Mouse (Mus musculus) kidney, embryonic 14.5 days (tissue): Measurements from ENCODE around the gene Elf5. TPM values are rescaled to one million over a fixed set of nuclear protein-coding genes. Genes with fewer than 3 reads are reported as not detected.

Experiments
- ATAC-seq: fragments of 200-750 bp; cut with Nextera tagmentation; 2 replicates; pipeline ENCODE4 v1.8.0; 2017; ENCODE audit warnings: moderate number of reproducible peaks, mild to moderate bottlenecking, moderate TSS enrichment, moderate library complexity; ENCODE audit not compliant: low FRiP score, low TSS enrichment
- H3K27ac ChIP-seq: fragments of 300-500 bp; sonication (generic); 2 replicates; pipeline ENCODE4 v1.5.1; 2014; ENCODE audit warnings: low read depth, mild to moderate bottlenecking, low read length, moderate library complexity, mixed read lengths
- H3K27me3 ChIP-seq: fragments of 300-500 bp; sonication (generic); 2 replicates; pipeline ENCODE4 v1.6.1; 2014; ENCODE audit warnings: mild to moderate bottlenecking, low read length; ENCODE audit not compliant: control insufficient read depth, insufficient read depth
- H3K36me3 ChIP-seq: fragments of 300-500 bp; sonication (generic); 2 replicates; pipeline ENCODE4 v1.6.1; 2014; ENCODE audit warnings: low read length, mixed read lengths; ENCODE audit not compliant: control insufficient read depth, insufficient read depth
- H3K4me1 ChIP-seq: fragments of 300-500 bp; sonication (generic); 2 replicates; pipeline ENCODE4 v1.6.1; 2014; ENCODE audit warnings: low read length, mixed read lengths; ENCODE audit not compliant: control insufficient read depth, insufficient read depth
- H3K4me2 ChIP-seq: fragments of 300-500 bp; sonication (generic); replicated peaks from 2 replicates; pipeline ENCODE4 v1.6.1; 2014; ENCODE audit warnings: low read depth, mild to moderate bottlenecking, low read length
- H3K4me3 ChIP-seq: fragments of 300-500 bp; sonication (generic); 2 replicates; pipeline ENCODE4 v1.5.1; 2014; ENCODE audit warnings: mild to moderate bottlenecking, low read length
- H3K9ac ChIP-seq: fragments of 300-500 bp; sonication (generic); 2 replicates; pipeline ENCODE4 v1.6.1; 2014; ENCODE audit warnings: low read depth, mild to moderate bottlenecking, low read length, moderate library complexity
- H3K9me3 ChIP-seq: fragments of 300-500 bp; sonication (generic); 2 replicates; pipeline ENCODE4 v1.6.1; 2016; ENCODE audit warnings: low read length; ENCODE audit not compliant: control insufficient read depth
- WGBS: fragments of 180-500 bp; shearing (Covaris S2); extraction: QIAGEN DNeasy Blood & Tissue Kit; methylation state at CpG from one replicate; pipeline ENCODE4 v1.1.7; 2014; 5-methylcytosine and 5-hydroxymethylcytosine counted together
- polyA plus RNA-seq: library from polyadenylated mRNA; unstranded; fragments of >200 nt; fragmentation: Nextera tagmentation; extraction: Ambion mirVana; gene quantifications from 2 replicates; pipeline ENCODE4 v1.2.1, GENCODE M21; 2014

Elf5 gene
- polyA plus RNA-seq, 1 experiment from 2014 or later = 2.9 TPM

GRCm38 (mm10) chr2:103483986-103484520 lies 72.6 kb downstream of the Elf5 start:
- peak overlapping the region; percentile 87 for H3K4me3 ChIP-seq
- H3K9ac ChIP-seq = peak overlapping the region; percentile 86; the same call in 1 of the 2 replicates
- ATAC-seq = no peak
- peaks cover 12% of the 10 kb centered on the region; the same call in 1 of the 2 replicates for H3K4me1 ChIP-seq
- H3K27ac ChIP-seq = no peak overlapping the region
- H3K4me2 ChIP-seq = peak overlapping the region; percentile 76
- no peaks in the 10 kb centered on the region for H3K27me3 ChIP-seq
- WGBS = 40% methylated on average over 5 of the region's 5 CpGs
- no peaks in the 10 kb centered on the region for H3K9me3 ChIP-seq
- no peaks in the 10 kb centered on the region for H3K36me3 ChIP-seq

GRCm38 (mm10) chr2:103484617-103485401 lies 73.3 kb downstream of the Elf5 start, which contains the start of gene Cat:
TSS of gene Cat (minus strand) at chr2:103485160.
- Histone ChIP-seq H3K9me3 (no peaks in the 10 kb centered on the region), H3K4me2 (peak within 1 kb of the TSS; percentile 76), H3K9ac (peak within 1 kb of the TSS; percentile 86), H3K4me1 (peaks cover 12% of the 10 kb centered on the region; the same call in 1 of the 2 replicates), H3K36me3 (no peaks in the 10 kb centered on the region), H3K27ac (peak within 1 kb of the TSS; percentile 92), H3K27me3 (no peaks in the 10 kb centered on the region), H3K4me3 (peak within 1 kb of the TSS; percentile 87)
- under 1% methylated on average over 41 of the region's 41 CpGs for WGBS
- peak; percentile 99 for ATAC-seq

DNA sequence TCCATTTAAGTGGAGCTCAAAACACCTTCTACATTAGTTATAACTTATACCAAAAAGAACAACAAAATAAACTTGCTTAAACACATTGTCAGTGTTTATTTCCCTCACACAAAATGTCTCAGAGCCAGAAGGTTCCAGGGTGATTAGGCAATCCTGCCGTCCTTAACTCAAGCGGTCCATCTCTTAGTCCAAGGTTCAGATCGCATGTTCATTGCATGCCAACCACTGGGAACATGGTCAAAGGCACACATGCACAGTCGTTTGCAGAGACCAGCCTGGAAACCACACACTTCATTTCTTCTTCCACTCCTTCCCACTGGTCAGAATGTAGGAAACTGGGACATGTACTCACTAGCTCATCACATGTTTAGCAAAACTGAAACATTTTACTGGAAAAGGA lies 81.0 kb downstream of the Elf5 start:
- Histone ChIP-seq H3K4me3 (no peak overlapping the region), H3K9me3 (no peaks in the 10 kb centered on the region), H3K4me2 (no peak overlapping the region), H3K9ac (no peak overlapping the region), H3K4me1 (no peaks in the 10 kb centered on the region), H3K36me3 (no peaks in the 10 kb centered on the region), H3K27ac (no peak overlapping the region), H3K27me3 (no peaks in the 10 kb centered on the region)
- no peak for ATAC-seq
- WGBS = 90% methylated on average over 4 of the region's 4 CpGs

DNA sequence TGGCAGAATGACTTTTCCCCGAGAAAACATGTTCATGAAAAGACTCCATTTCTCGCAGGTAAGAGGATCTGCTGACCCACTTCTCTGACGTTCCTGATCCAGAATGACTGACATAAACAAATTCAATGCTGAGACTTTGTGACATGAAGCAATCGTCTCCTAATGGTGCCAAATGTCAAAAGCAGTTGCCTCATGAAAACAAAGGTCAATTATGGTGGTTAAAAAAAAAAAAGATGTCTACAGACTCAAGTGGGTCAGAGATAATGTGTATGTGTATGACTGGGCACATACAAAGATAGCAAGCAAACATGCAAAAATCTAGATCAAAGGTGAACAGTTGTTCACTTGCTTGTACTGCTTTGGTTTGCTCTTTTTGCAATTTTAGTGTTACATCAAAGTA lies 82.3 kb downstream of the Elf5 start:
- ATAC-seq = no peak
- Histone ChIP-seq H3K4me3 (no peak overlapping the region), H3K9ac (no peak overlapping the region), H3K4me2 (no peak overlapping the region), H3K36me3 (no peaks in the 10 kb centered on the region), H3K9me3 (no peaks in the 10 kb centered on the region), H3K27me3 (no peaks in the 10 kb centered on the region), H3K4me1 (no peaks in the 10 kb centered on the region), H3K27ac (no peak overlapping the region)
- 78% methylated on average over 4 of the region's 4 CpGs for WGBS

- 86% methylated on average over 6 of the region's 6 CpGs for WGBS
- H3K4me1 ChIP-seq = no peaks in the 10 kb centered on the region
- no peak overlapping the region for H3K4me3 ChIP-seq
- no peak for ATAC-seq
- H3K9me3 ChIP-seq = no peaks in the 10 kb centered on the region
- no peak overlapping the region for H3K27ac ChIP-seq
- no peaks in the 10 kb centered on the region for H3K36me3 ChIP-seq
- H3K4me2 ChIP-seq = no peak overlapping the region
- H3K27me3 ChIP-seq = no peaks in the 10 kb centered on the region
- no peak overlapping the region for H3K9ac ChIP-seq
These were observed 84.3 kb downstream of the Elf5 start for GRCm38 (mm10) chr2:103495633-103496418.

Other genes with a start within 250 kb of the Elf5 start
- 19.1 and 29.6 TPM in 2 replicates for gene Ehf, start 108.4 kb upstream of the Elf5 start, polyA plus RNA-seq
- 78.2 and 110 TPM in 2 replicates for gene Cat, start 73.5 kb downstream of the Elf5 start, polyA plus RNA-seq
- gene Abtb2, start 154.6 kb downstream of the Elf5 start, polyA plus RNA-seq = 4.9 and 7.6 TPM in 2 replicates